Mouse (Mus musculus) C2C12 (cell line): ENCODE measurements around the gene Rasgef1a.

Experiments
- CEBPB ChIP-seq: IDR thresholded peaks from one replicate; pipeline ENCODE4 v1.6.1; 2011; ENCODE audit warnings: low read depth, mild to moderate bottlenecking, control low read depth, moderate library complexity
- CTCF ChIP-seq: IDR thresholded peaks from one replicate; pipeline ENCODE4 v1.5.1; 2011; ENCODE audit not compliant: control insufficient read depth, insufficient read depth, insufficient read length
- FOSL1 ChIP-seq: IDR thresholded peaks from one replicate; pipeline ENCODE4 v1.8.0; 2011; ENCODE audit warnings: mild to moderate bottlenecking, low read length; ENCODE audit not compliant: poor library complexity, insufficient read depth, severe bottlenecking
- MAX ChIP-seq: IDR thresholded peaks from one replicate; pipeline ENCODE4 v1.6.1; 2011; ENCODE audit warnings: mild to moderate bottlenecking, control low read depth
- MYOG ChIP-seq: IDR thresholded peaks from one replicate; pipeline ENCODE4 v1.6.1; 2011; ENCODE audit not compliant: control insufficient read depth, insufficient read length; ENCODE audit errors: extremely low read depth
- USF1 ChIP-seq: IDR thresholded peaks from one replicate; pipeline ENCODE4 v1.6.1; 2011; ENCODE audit warnings: low read depth, mild to moderate bottlenecking, control low read depth, moderate library complexity

DNA sequence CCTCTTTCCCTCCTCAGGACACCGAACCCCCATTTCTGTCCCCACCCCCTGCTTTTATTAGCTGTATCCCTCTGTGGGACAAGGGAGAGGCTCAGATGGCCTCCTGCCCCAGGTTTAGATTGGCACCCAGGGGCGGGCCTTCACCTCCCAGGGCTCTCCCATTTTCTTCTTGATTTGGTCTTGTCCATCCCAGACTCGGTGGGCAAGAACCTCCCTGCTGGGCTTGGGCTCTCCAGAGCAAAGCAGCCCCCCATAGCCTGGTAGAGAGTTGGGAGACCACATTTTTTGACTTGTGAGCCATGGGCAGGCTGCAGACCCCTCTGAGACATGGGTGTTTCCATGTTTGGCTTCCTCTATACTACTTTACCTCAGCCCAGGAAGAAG is 1.1 kb downstream of the Rasgef1a start:
- TF ChIP-seq CTCF = no peak
- TF ChIP-seq USF1 = no peak
- no peak for TF ChIP-seq FOSL1
- TF ChIP-seq MYOG = no peak
- no peak for TF ChIP-seq MAX
- no peak for TF ChIP-seq CEBPB
